In genomic region chr10:96333224-96333623, GRCm38 (mm10) we compare ENCODE assay signal across 8 mouse cellular contexts.
DNase-seq lines count a peak whose midpoint lies in the region; ATAC-seq lines count a peak whose summit lies in the region.

No protein-coding gene starts in this region.

- 74% methylated on average over 6 of the region's 6 CpGs for WGBS in neural tube, embryonic 15.5 days
- WGBS in liver, embryonic 15.5 days (ENCODE audit: insufficient replicate concordance): 24% methylated on average over 6 of the region's 6 CpGs
- 86% methylated on average over 6 of the region's 6 CpGs for WGBS in forebrain, embryonic 13.5 days

- peak; percentile 42; the same call in 1 of the 2 replicates for ATAC-seq in neural tube, embryonic 15.5 days (ENCODE audit: low FRiP score)
- ATAC-seq in liver, embryonic 15.5 days (ENCODE audit: insufficient read depth): peak; percentile 70
- no peak for ATAC-seq in forebrain, embryonic 13.5 days

- no peak overlapping the region for H3K9ac ChIP-seq in neural tube, embryonic 15.5 days (replicated peaks)
- H3K9ac ChIP-seq in liver, embryonic 15.5 days: no peak overlapping the region
- H3K9ac ChIP-seq in forebrain, embryonic 13.5 days: no peak overlapping the region

- no peaks in the 10 kb centered on the region for H3K4me1 ChIP-seq in neural tube, embryonic 15.5 days
- H3K4me1 ChIP-seq in liver, embryonic 15.5 days (replicated peaks): no peaks in the 10 kb centered on the region
- peaks cover 9% of the 10 kb centered on the region; the same call in 1 of the 2 replicates for H3K4me1 ChIP-seq in forebrain, embryonic 13.5 days

- no peaks in the 10 kb centered on the region for H3K36me3 ChIP-seq in neural tube, embryonic 15.5 days
- no peaks in the 10 kb centered on the region for H3K36me3 ChIP-seq in liver, embryonic 15.5 days (replicated peaks)
- H3K36me3 ChIP-seq in forebrain, embryonic 13.5 days (ENCODE audit: poor library complexity, severe bottlenecking): no peaks in the 10 kb centered on the region

- no peak overlapping the region for H3K27ac ChIP-seq in neural tube, embryonic 15.5 days (replicated peaks)
- no peak overlapping the region for H3K27ac ChIP-seq in liver, embryonic 15.5 days (replicated peaks)
- H3K27ac ChIP-seq in forebrain, embryonic 13.5 days: no peak overlapping the region

- H3K9me3 ChIP-seq in neural tube, embryonic 15.5 days (replicated peaks): no peaks in the 10 kb centered on the region
- no peaks in the 10 kb centered on the region for H3K9me3 ChIP-seq in liver, embryonic 15.5 days (replicated peaks)
- H3K9me3 ChIP-seq in forebrain, embryonic 13.5 days (replicated peaks): no peaks in the 10 kb centered on the region

- no peaks in the 10 kb centered on the region for H3K27me3 ChIP-seq in neural tube, embryonic 15.5 days (replicated peaks)
- no peaks in the 10 kb centered on the region for H3K27me3 ChIP-seq in liver, embryonic 15.5 days
- no peaks in the 10 kb centered on the region for H3K27me3 ChIP-seq in forebrain, embryonic 13.5 days

- H3K4me3 ChIP-seq in neural tube, embryonic 15.5 days (replicated peaks): no peak overlapping the region
- H3K4me3 ChIP-seq in liver, embryonic 15.5 days (replicated peaks): no peak overlapping the region
- no peak overlapping the region for H3K4me3 ChIP-seq in forebrain, embryonic 13.5 days

- H3K4me2 ChIP-seq in neural tube, embryonic 15.5 days: no peak overlapping the region
- H3K4me2 ChIP-seq in liver, embryonic 15.5 days: no peak overlapping the region
- H3K4me2 ChIP-seq in forebrain, embryonic 13.5 days: no peak overlapping the region

- peak; percentile 9 to 11 for DNase-seq in cerebellum, postnatal 10 days
- no peak for DNase-seq in cerebellum, postnatal 4 days (ENCODE audit: low spot score in 2 of 2)
- DNase-seq in neural tube, embryonic 10.5 days (ENCODE audit: extremely low spot score, low spot score): no peak
- peak; percentile 38 to 67 for DNase-seq in spleen, postnatal 4 days (ENCODE audit: low spot score in 2 of 2)
- DNase-seq in B cell, adult 2 months: no peak

Comparison
In these comparisons a context has a peak if more than half of its experiments do, and no peak if none do; other contexts are left out.
1. DNase-seq: peak in cerebellum, postnatal 10 days (2 of 2) and spleen, postnatal 4 days (2 of 2); none in cerebellum, postnatal 4 days (0 of 2), neural tube, embryonic 10.5 days (single experiment) and B cell, adult 2 months (0 of 2).